Mouse (Mus musculus) heart, embryonic 11.5 days (tissue): ENCODE data around the gene Acot5. TPM values are rescaled to one million over a fixed set of nuclear protein-coding genes. Genes with fewer than 3 reads are reported as not detected.
A peak's percentile ranks its signal among the peaks of the same experiment; 100 is the strongest.
"Not testable (repeated sequence)": the region's sequence is repeated elsewhere in the genome, so short reads cannot be mapped to it uniquely, and the experiment has no call there.

Experiments
- ATAC-seq: fragments of 200-750 bp; cut with Nextera tagmentation; replicated peaks from 2 replicates; pipeline ENCODE4 v1.8.0; 2017; ENCODE audit warnings: moderate library complexity; ENCODE audit not compliant: insufficient number of reproducible peaks, low FRiP score, low TSS enrichment
- H3K27ac ChIP-seq: fragments of 300-500 bp; sonication (generic); 2 replicates; pipeline ENCODE4 v1.5.1; 2014; ENCODE audit warnings: mild to moderate bottlenecking, low read depth, low read length
- H3K27me3 ChIP-seq: fragments of 300-500 bp; sonication (generic); 2 replicates; pipeline ENCODE4 v1.6.1; 2014; ENCODE audit warnings: mild to moderate bottlenecking, low read length, mixed read lengths; ENCODE audit not compliant: control insufficient read depth, insufficient read depth
- H3K36me3 ChIP-seq: fragments of 300-500 bp; sonication (generic); 2 replicates; pipeline ENCODE4 v1.6.1; 2014; ENCODE audit warnings: mild to moderate bottlenecking, low read length, moderate library complexity, mixed read lengths; ENCODE audit not compliant: control insufficient read depth, insufficient read depth
- H3K4me1 ChIP-seq: fragments of 300-500 bp; sonication (generic); 2 replicates; pipeline ENCODE4 v1.6.1; 2014; ENCODE audit warnings: low read length; ENCODE audit not compliant: control insufficient read depth, insufficient read depth
- H3K4me2 ChIP-seq: fragments of 300-500 bp; sonication (generic); 2 replicates; pipeline ENCODE4 v1.6.1; 2014; ENCODE audit warnings: mild to moderate bottlenecking, moderate library complexity
- H3K4me3 ChIP-seq: fragments of 300-500 bp; sonication (generic); 2 replicates; pipeline ENCODE4 v1.5.1; 2014; ENCODE audit warnings: low read depth, low read length
- H3K9ac ChIP-seq: fragments of 300-500 bp; sonication (generic); 2 replicates; pipeline ENCODE4 v1.6.1; 2014; ENCODE audit warnings: mild to moderate bottlenecking, low read depth, low read length, moderate library complexity
- H3K9me3 ChIP-seq: fragments of 300-500 bp; sonication (generic); replicated peaks from 2 replicates; pipeline ENCODE4 v1.6.1; 2016; ENCODE audit warnings: low read length; ENCODE audit not compliant: control insufficient read depth
- WGBS: fragments of 180-500 bp; shearing (Covaris S2); extraction: QIAGEN DNeasy Blood & Tissue Kit; methylation state at CpG from one replicate; pipeline ENCODE4 v1.1.7; 2014; ENCODE audit not compliant: insufficient replicate concordance; 5-methylcytosine and 5-hydroxymethylcytosine counted together
- polyA plus RNA-seq: library from polyadenylated mRNA; unstranded; fragments of >200 nt; fragmentation: Nextera tagmentation; extraction: Ambion mirVana; gene quantifications from 2 replicates; pipeline ENCODE4 v1.2.1, GENCODE M21; 2014

Gene Acot5
- polyA plus RNA-seq, 1 experiment from 2014 or later, result not detected

DNA sequence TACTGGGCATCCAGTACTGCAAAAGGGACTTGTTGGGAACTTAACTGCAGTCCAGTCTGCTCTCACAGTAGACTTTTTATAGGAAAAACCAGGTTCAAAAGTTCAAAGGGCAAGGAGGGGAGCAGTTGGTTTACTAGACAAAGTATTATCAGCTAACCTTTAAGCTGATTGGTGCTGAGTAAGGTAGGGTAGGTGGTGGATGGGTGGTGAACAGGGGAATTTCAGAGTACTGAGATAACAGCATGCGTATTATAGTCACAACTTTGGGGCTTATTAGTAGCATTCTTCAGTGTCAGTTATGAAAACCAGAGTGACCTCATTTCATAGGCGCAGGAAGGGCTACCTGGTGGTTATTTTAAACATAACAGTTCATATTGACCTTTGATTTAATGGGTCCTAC lies 30.5 kb downstream of the Acot5 start:
- 85% methylated on average over 2 of the region's 2 CpGs for WGBS
- Histone ChIP-seq H3K4me1 (no peaks in the 10 kb centered on the region), H3K36me3 (no peaks in the 10 kb centered on the region), H3K9ac (no peak overlapping the region), H3K4me2 (no peak overlapping the region), H3K9me3 (no peaks in the 10 kb centered on the region), H3K27ac (no peak overlapping the region), H3K4me3 (no peak overlapping the region), H3K27me3 (no peaks in the 10 kb centered on the region)
- no peak for ATAC-seq

DNA sequence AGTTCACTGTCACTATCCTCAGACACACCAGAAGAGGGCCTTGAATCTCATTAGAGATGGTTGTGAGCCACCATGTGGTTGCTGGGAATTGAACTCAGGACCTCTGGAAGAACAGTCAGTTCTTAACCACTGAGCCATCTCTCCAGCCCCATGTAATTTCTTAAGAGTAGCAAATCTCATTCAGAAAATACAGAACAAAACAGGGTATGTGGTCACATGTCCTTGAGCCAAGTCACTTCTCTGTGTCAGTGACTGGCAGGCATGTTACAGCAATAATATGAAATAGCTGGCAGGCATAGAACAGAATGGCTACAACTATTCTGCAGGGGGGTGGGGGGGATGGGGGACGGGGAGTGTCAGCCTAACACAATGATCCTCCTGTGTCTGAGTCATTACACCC lies 30.9 kb downstream of the Acot5 start:
- Histone ChIP-seq H3K27ac (no peak overlapping the region), H3K4me3 (no peak overlapping the region; the same call in 1 of the 2 replicates), H3K27me3 (no peaks in the 10 kb centered on the region), H3K9me3 (no peaks in the 10 kb centered on the region), H3K36me3 (no peaks in the 10 kb centered on the region), H3K4me1 (no peaks in the 10 kb centered on the region), H3K9ac (no peak overlapping the region), H3K4me2 (peak overlapping the region; percentile 88; the same call in 1 of the 2 replicates)
- WGBS, result 71% methylated on average over 1 of the region's 1 CpGs
- ATAC-seq, result no peak

DNA sequence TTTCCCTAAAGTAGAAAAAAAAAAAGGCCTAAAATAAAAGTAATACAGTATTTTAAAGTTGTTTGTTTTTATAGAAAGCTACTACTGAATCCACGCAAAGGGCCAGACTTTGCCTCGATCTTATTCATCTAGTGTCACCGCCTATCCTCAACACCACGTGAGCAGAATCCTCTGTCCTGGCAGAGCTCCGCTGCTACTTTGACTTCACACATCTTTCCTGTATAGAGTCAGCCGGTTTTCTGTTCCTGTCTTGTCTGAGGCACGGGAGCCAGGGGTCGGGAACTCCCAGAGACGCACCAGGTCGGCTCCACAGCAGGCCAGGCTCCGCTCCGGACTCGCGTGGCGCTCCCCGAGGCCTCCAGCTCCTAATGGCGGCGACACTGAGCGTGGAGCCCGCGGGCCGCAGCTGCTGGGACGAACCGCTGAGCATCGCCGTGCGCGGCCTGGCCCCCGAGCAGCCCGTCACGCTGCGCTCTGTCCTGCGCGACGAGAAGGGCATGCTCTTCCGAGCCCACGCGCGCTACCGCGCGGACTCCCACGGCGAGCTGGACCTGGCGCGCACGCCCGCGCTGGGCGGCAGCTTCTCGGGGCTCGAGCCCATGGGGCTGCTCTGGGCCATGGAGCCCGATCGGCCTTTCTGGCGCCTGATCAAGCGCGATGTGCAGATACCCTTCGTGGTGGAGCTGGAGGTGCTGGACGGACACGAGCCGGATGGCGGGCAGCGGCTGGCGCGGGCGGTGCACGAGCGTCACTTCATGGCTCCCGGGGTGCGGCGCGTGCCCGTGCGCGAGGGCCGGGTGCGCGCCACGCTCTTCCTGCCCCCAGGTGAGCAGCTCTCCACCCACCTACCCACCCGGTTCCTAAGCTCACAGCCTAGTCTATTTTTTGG lies 31.7 kb downstream of the Acot5 start, which contains the start of gene Acot6:
Gene Acot6 (plus strand): TSS at position 51 of the 889 bp plus-strand sequence.
- H3K36me3 ChIP-seq, H3K9me3 ChIP-seq, H3K4me1 ChIP-seq, H3K27me3 ChIP-seq, H3K27ac ChIP-seq: not testable (repeated sequence)
- 0 out of 2 replicates have a peak, but pooled peaks have one; percentile 49 for ATAC-seq
- Histone ChIP-seq H3K4me2 (peak within 1 kb of the TSS; percentile 88), H3K9ac (peak within 1 kb of the TSS; percentile 70), H3K4me3 (peak within 1 kb of the TSS; percentile 51)
- 1% methylated on average over 73 of the region's 80 CpGs for WGBS

DNA sequence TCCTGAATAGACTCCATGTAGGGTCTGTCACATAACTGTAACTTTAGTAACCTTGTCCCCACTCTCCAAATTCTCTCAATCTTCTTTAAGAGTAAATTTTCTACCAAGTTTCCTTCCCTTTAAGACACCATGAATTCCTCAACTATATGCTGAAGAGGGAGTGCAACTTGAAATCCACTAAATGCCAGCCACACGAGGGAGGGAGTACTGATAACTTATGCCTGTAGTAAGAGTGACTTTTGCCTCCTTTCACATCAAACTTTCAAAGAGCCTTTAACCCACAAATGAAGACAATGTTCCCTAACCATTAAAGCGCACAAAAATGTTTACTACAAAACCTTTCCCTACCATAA lies 32.3 kb downstream of the Acot5 start:
- H3K9me3 ChIP-seq, result no peaks in the 10 kb centered on the region
- H3K27me3 ChIP-seq, result no peaks in the 10 kb centered on the region
- H3K36me3 ChIP-seq, result no peaks in the 10 kb centered on the region
- H3K9ac ChIP-seq, result peak overlapping the region; percentile 70; the same call in 1 of the 2 replicates
- H3K4me1 ChIP-seq, result no peaks in the 10 kb centered on the region
- WGBS, result 44% methylated on average over 2 of the region's 2 CpGs
- no peak for ATAC-seq
- H3K4me3 ChIP-seq, result peak overlapping the region; percentile 51
- peak overlapping the region; percentile 88 for H3K4me2 ChIP-seq
- H3K27ac ChIP-seq, result no peak overlapping the region

DNA sequence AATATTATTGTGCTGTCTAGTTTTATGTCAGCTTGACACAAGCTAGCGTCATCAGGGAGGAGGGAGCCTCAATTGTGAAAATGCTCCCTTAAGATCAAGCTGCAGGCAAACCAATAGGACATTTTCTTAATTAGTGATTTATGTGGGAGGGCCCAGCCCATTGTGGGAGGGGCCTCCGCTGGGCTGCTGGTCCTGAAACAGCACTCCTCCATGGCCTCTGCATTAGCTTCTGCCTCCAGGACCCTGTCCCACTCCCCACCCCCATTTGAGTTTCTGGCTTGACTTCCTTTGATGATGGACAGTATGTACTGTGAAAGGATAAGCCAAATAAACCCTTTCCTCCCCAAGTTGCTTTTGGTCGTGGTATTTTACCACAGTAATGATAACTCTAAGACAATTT lies 37.9 kb downstream of the Acot5 start:
- H3K4me2 ChIP-seq, result no peak overlapping the region
- H3K36me3 ChIP-seq, result no peaks in the 10 kb centered on the region
- no peak overlapping the region for H3K4me3 ChIP-seq
- no peaks in the 10 kb centered on the region for H3K9me3 ChIP-seq
- no peak overlapping the region for H3K27ac ChIP-seq
- H3K9ac ChIP-seq, result no peak overlapping the region
- no peaks in the 10 kb centered on the region for H3K4me1 ChIP-seq
- 70% methylated on average over 3 of the region's 3 CpGs for WGBS
- H3K27me3 ChIP-seq, result no peaks in the 10 kb centered on the region
- ATAC-seq, result no peak

DNA sequence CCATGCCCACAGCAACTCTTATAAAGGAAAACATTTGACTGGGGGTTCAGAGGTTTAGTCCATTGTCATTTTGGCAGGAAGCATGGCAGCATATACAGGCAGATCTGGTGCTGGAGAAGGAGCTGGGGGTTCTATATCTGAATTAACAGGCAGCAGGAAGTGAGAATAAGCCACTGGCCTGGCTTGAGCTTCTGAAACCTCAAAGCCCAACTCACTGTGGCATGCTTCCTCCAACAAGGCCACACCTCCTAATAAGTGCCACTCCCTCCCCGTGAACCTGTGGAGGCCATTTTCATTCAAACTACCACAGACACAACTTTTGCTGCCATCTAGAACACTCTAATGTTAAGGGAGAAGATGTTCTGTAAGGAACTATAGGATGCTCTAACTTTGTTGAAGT lies 38.6 kb downstream of the Acot5 start:
- Histone ChIP-seq H3K27ac (no peak overlapping the region), H3K4me1 (no peaks in the 10 kb centered on the region), H3K4me3 (no peak overlapping the region), H3K36me3 (no peaks in the 10 kb centered on the region), H3K9me3 (no peaks in the 10 kb centered on the region), H3K4me2 (no peak overlapping the region), H3K9ac (no peak overlapping the region), H3K27me3 (no peaks in the 10 kb centered on the region)
- 58% methylated on average over 1 of the region's 1 CpGs for WGBS
- no peak for ATAC-seq

DNA sequence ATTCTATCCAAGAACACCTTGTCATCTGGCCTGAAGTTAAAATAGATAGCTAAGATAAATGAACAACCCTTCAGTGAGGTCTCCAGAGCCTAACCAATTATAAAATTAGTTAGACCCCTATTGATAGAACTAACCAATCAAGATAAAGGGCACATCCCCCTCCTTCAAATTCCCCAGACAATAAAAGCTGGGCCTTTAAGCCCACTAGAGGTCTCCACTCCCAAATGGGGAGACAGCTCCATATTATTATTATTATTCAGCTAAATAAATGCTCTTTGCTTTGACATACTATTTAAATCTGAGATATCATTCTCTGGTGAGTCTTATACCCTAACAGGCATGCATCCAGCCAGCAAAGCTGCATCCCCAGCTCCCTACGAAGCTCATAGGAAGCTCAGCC lies 40.8 kb downstream of the Acot5 start:
- no peak overlapping the region for H3K27ac ChIP-seq
- H3K36me3 ChIP-seq, result no peaks in the 10 kb centered on the region
- H3K4me1 ChIP-seq, result no peaks in the 10 kb centered on the region
- no peak overlapping the region for H3K4me2 ChIP-seq
- no peak overlapping the region for H3K9ac ChIP-seq
- no peak overlapping the region for H3K4me3 ChIP-seq
- H3K9me3 ChIP-seq, result no peaks in the 10 kb centered on the region
- ATAC-seq, result no peak
- no peaks in the 10 kb centered on the region for H3K27me3 ChIP-seq
- WGBS, result 72% methylated on average over 1 of the region's 1 CpGs

DNA sequence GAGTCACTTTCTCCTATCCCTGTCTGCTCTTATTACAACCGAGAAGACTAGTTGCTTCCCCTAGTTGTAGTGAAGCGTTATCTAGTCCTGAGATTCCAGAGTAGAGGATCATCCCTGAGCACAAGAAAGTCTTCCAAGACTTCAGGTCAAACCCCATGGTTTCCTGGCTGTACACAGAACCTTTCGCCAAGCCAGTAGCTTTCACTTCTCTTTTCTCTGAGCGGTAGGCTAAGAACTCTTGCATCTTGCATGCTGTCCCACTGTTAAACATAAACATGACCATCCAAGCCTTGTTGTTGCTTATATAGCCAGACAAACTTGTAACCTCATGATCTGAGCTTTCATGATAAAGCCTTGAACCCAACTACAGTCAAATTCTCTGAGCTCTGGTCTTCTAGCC lies 41.7 kb downstream of the Acot5 start:
- H3K27ac ChIP-seq, result no peak overlapping the region
- H3K4me2 ChIP-seq, result no peak overlapping the region
- no peaks in the 10 kb centered on the region for H3K36me3 ChIP-seq
- 82% methylated on average over 4 of the region's 4 CpGs for WGBS
- no peaks in the 10 kb centered on the region for H3K27me3 ChIP-seq
- ATAC-seq, result no peak
- H3K9ac ChIP-seq, result no peak overlapping the region
- no peaks in the 10 kb centered on the region for H3K4me1 ChIP-seq
- no peaks in the 10 kb centered on the region for H3K9me3 ChIP-seq
- H3K4me3 ChIP-seq, result no peak overlapping the region

DNA sequence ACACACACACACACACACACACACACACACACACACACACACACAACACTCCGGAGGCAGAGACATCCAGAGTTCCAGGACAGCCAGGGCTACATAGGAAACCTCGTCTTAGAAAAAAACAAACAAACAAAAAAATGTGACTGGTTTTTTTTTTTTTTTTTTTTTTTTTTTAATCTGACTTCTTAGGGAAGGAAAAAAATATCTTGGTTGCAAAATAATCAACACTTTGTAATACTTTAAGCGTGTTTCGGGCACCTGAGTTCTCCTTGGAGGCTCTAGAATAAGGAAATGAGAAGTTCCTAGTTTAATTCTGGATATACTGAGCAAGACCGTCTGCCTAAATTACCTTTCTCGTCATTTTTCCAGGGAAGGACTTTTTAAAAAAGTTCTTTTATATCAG lies 44.6 kb downstream of the Acot5 start:
- H3K4me2 ChIP-seq, result peak overlapping the region; percentile 67
- no peak overlapping the region for H3K9ac ChIP-seq
- H3K27me3 ChIP-seq, result no peaks in the 10 kb centered on the region
- H3K4me1 ChIP-seq, result no peaks in the 10 kb centered on the region
- WGBS, result 46% methylated on average over 6 of the region's 6 CpGs
- peak overlapping the region; percentile 79 for H3K4me3 ChIP-seq
- H3K36me3 ChIP-seq, result no peaks in the 10 kb centered on the region
- no peak overlapping the region for H3K27ac ChIP-seq
- ATAC-seq, result no peak
- H3K9me3 ChIP-seq, result no peaks in the 10 kb centered on the region
